Mouse (Mus musculus) midbrain, embryonic 10.5 days (tissue): ENCODE measurements at regions not wholly inside any gene's neighbourhood (a gene's known extent, or its start where the extent isn't known, plus 50 kb on each side); places are given as distances from the start of the nearest gene placed in this dataset.

Experiments
- DNase-seq: peaks from one replicate; pipeline ENCODE4 v3.0.0-alpha.2; 2017; ENCODE audit warnings: low spot score
- H3K27ac ChIP-seq: fragments of 300-500 bp; sonication (generic); replicated peaks from 2 replicates; pipeline ENCODE4 v1.5.1; 2016; ENCODE audit warnings: mild to moderate bottlenecking
- H3K27me3 ChIP-seq: fragments of 300-500 bp; sonication (generic); 2 replicates; pipeline ENCODE4 v1.6.1; 2016; ENCODE audit warnings: low read depth, mild to moderate bottlenecking; ENCODE audit not compliant: poor library complexity, severe bottlenecking
- H3K36me3 ChIP-seq: fragments of 300-500 bp; sonication (generic); 2 replicates; pipeline ENCODE4 v1.6.1; 2016; ENCODE audit warnings: mild to moderate bottlenecking, moderate library complexity
- H3K4me1 ChIP-seq: fragments of 300-500 bp; sonication (generic); 2 replicates; pipeline ENCODE4 v1.6.1; 2016
- H3K4me3 ChIP-seq: fragments of 300-500 bp; sonication (generic); 2 replicates; pipeline ENCODE4 v1.5.1; 2016; ENCODE audit warnings: mild to moderate bottlenecking, moderate library complexity
- H3K9me3 ChIP-seq: fragments of 300-500 bp; sonication (generic); replicated peaks from 2 replicates; pipeline ENCODE4 v1.6.1; 2016; ENCODE audit warnings: mild to moderate bottlenecking
- WGBS: fragments of 180-500 bp; shearing (Covaris S2); methylation state at CpG from one replicate; pipeline ENCODE4 v1.1.7; 2016; 5-methylcytosine and 5-hydroxymethylcytosine counted together

DNA sequence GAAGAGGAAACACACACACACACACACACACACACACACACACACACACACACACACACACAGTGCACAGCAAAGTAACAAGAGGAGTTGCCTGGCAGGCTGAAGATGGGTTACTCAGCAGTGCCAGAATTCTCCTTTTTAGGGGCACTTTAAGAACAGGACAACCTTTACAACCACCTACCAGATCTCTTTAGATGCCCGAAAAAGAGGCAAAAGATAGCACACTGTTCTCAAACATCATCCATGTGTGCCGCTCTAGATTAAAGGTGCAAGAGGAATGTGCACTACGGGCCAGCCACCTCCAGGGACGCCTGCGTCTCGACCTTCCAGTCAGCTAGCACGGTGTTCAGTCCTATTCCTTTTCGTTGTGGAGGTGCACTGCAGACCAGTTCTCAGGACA is 247.7 kb downstream of the Ipo11 start:
- no peaks in the 10 kb centered on the region for H3K9me3 ChIP-seq
- no peaks in the 10 kb centered on the region for H3K4me1 ChIP-seq
- H3K36me3 ChIP-seq: no peaks in the 10 kb centered on the region
- no peak for DNase-seq
- H3K27ac ChIP-seq: no peak overlapping the region
- no peak overlapping the region for H3K4me3 ChIP-seq
- WGBS: 91% methylated on average over 8 of the region's 8 CpGs
- H3K27me3 ChIP-seq: no peaks in the 10 kb centered on the region

- WGBS: 83% methylated on average over 5 of the region's 5 CpGs
- H3K4me1 ChIP-seq: no peaks in the 10 kb centered on the region
- H3K36me3 ChIP-seq: no peaks in the 10 kb centered on the region
Measured at GRCm38 (mm10) chr13:106669665-106670064, 267.1 kb downstream of the Ipo11 start.

DNA sequence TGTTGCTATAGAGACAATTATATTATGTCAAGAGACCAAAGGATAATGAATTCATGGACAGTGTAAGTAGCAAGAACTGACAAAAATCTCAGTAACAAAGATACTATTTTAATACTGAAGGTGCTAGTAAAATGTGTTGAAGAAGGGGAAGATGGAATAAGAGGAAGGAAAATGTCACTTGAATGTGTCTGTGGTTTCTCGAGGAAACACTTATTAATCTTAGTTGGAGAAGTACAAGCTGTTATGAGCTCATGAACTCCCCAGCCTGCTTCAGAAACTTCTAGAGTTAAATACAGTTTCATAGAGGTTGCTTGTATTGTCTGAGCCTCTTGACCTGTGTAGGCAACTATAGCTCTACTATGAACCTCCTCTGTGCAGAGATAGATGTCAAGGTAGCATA is 274.6 kb downstream of the Ipo11 start:
- Histone ChIP-seq H3K4me1 (no peaks in the 10 kb centered on the region), H3K4me3 (no peak overlapping the region), H3K9me3 (no peaks in the 10 kb centered on the region), H3K36me3 (no peaks in the 10 kb centered on the region), H3K27ac (no peak overlapping the region), H3K27me3 (no peaks in the 10 kb centered on the region)
- 91% methylated on average over 1 of the region's 1 CpGs for WGBS
- DNase-seq: no peak

More at GRCm38 (mm10) chr13:106669665-106670064, 267.1 kb downstream of the Ipo11 start:
- DNase-seq: no peak
- Histone ChIP-seq H3K4me3 (no peak overlapping the region), H3K27me3 (no peaks in the 10 kb centered on the region), H3K9me3 (no peaks in the 10 kb centered on the region), H3K27ac (no peak overlapping the region)

DNA sequence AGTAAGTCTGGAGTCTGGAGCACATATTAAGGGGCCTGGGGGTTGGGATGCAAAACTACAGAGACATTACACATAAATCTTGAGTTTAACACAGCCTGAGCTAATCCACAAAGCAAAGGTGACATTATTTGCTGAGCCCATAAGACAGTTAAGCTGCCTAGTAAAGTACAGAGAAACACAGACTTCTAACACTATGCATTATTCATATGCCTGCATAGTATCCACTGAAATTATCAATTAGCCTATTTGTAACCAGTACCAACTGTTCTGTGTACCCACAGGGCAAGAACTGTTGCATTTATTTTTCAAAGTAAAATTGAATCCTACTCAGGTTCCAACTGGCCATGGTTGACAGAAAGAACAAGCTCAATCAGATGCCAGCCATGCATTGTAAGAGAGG is 287.4 kb downstream of the Ipo11 start:
- DNase-seq: no peak
- H3K27me3 ChIP-seq: no peaks in the 10 kb centered on the region
- no peak overlapping the region for H3K27ac ChIP-seq
- no peaks in the 10 kb centered on the region for H3K9me3 ChIP-seq
- H3K4me3 ChIP-seq: no peak overlapping the region
- no peaks in the 10 kb centered on the region for H3K36me3 ChIP-seq
- H3K4me1 ChIP-seq: no peaks in the 10 kb centered on the region

DNA sequence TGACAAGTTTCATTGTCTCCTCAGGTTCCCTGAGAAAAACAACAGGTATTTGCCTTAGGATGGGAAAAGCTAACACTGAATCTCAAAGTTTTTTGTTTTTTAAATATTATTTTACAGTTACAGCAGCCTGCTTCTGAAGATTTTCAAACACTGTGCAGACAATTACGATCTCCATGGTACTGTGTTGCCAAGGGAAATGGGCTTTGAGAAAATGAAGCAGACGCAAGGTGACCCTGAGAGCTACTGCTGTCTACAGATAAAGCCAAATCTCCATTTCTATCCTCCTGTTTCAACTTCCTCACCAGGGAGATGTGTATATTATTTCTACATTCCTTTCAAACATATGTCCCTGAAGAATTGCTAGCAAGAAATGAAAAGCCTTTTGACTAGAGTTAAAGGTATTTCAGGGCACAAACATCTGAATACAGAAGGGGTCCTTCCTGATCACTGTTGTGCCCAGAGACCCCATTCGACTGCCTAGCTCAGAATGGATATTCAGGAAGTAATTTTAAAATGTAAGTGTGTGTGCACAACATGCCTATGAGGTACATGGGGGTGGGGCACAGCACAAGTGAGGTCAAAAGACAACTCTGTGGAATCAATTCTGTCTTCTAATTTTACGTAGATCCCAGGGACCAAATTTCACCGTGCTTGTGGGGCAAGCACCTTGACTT is 293.3 kb downstream of the Ipo11 start:
- H3K9me3 ChIP-seq: no peaks in the 10 kb centered on the region
- WGBS: 88% methylated on average over 5 of the region's 5 CpGs
- no peak overlapping the region for H3K4me3 ChIP-seq
- no peaks in the 10 kb centered on the region for H3K27me3 ChIP-seq
- DNase-seq: no peak
- H3K27ac ChIP-seq: no peak overlapping the region
- no peaks in the 10 kb centered on the region for H3K4me1 ChIP-seq
- no peaks in the 10 kb centered on the region for H3K36me3 ChIP-seq

- no peaks in the 10 kb centered on the region for H3K27me3 ChIP-seq
- H3K36me3 ChIP-seq: no peaks in the 10 kb centered on the region
- no peak for DNase-seq
- 82% methylated on average over 7 of the region's 7 CpGs for WGBS
- H3K4me3 ChIP-seq: no peak overlapping the region
- H3K4me1 ChIP-seq: no peaks in the 10 kb centered on the region
- H3K27ac ChIP-seq: no peak overlapping the region
- no peaks in the 10 kb centered on the region for H3K9me3 ChIP-seq
Measured at GRCm38 (mm10) chr13:106638706-106639385, 297.9 kb downstream of the Ipo11 start.

- Histone ChIP-seq H3K9me3 (no peaks in the 10 kb centered on the region), H3K36me3 (no peaks in the 10 kb centered on the region), H3K4me1 (no peaks in the 10 kb centered on the region), H3K4me3 (no peak overlapping the region), H3K27me3 (no peaks in the 10 kb centered on the region), H3K27ac (no peak overlapping the region)
- 83% methylated on average over 2 of the region's 2 CpGs for WGBS
- DNase-seq: no peak
Measured at GRCm38 (mm10) chr13:106591729-106592128, 345.0 kb downstream of the Ipo11 start.

DNA sequence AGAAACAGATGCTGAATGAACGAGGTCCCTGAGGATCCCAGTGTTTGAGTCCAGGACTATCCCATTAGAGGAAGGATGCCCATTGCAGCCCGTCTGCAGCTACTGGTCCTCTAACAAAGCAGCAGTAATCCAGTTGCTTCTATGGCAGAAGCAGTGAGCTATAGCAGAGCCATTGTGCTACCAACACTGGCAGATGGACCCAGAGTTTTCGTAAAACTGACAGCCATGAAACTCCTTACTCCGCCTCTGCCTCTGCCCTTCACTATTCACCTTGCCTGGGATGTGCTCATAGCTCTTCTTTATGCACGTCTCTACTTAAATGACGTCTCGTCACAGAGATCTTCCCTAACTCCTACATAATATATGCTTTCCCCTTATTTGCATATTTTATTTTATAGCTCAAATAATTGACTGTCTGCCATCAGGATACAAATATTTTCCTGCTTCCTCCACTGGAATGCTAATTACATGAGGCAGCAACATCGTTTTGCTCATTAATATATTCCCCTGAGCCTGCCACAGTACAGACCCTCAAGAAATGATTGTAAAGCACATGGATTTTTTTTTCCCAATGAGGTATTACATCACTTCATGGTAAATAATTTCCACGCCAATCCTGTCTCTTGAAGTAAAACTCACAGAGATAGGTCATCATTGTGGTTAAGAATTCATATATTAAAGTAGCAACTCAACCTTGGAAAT is 368.9 kb downstream of the Ipo11 start:
- Histone ChIP-seq H3K4me1 (no peaks in the 10 kb centered on the region), H3K36me3 (no peaks in the 10 kb centered on the region), H3K4me3 (no peak overlapping the region), H3K27me3 (no peaks in the 10 kb centered on the region), H3K27ac (no peak overlapping the region), H3K9me3 (no peaks in the 10 kb centered on the region)
- no peak for DNase-seq
- 78% methylated on average over 9 of the region's 9 CpGs for WGBS

GRCm38 (mm10) chr13:106562588-106562987 is 374.2 kb downstream of the Ipo11 start:
- no peak overlapping the region for H3K4me3 ChIP-seq
- no peaks in the 10 kb centered on the region for H3K36me3 ChIP-seq
- no peak for DNase-seq
- no peaks in the 10 kb centered on the region for H3K4me1 ChIP-seq
- no peaks in the 10 kb centered on the region for H3K27me3 ChIP-seq
- no peak overlapping the region for H3K27ac ChIP-seq
- 77% methylated on average over 1 of the region's 1 CpGs for WGBS
- no peaks in the 10 kb centered on the region for H3K9me3 ChIP-seq

DNA sequence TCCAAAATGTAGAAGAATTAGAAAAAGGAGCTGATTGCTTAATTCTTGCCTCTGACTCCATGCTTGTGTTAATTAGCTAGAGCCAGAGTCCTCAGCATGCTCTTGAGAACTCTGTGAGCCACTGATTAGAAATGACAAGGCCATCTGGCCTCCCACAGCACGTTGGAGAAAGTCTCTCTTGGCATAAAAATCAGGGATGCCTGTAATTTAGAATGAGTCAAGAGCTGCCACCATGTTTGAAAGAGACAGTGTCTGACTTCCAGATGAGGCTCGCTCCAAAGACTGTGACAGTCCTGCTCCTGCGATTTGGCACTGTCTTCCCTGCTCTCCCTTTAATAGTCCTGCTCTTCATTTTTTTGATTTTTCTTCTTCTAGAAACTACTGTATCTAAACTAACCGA is 374.6 kb downstream of the Ipo11 start:
- 71% methylated on average over 4 of the region's 4 CpGs for WGBS

GRCm38 (mm10) chr13:106525406-106526206 is 411.2 kb downstream of the Ipo11 start:
- no peaks in the 10 kb centered on the region for H3K27me3 ChIP-seq
- no peaks in the 10 kb centered on the region for H3K36me3 ChIP-seq
- H3K27ac ChIP-seq: no peak overlapping the region
- no peaks in the 10 kb centered on the region for H3K9me3 ChIP-seq
- no peaks in the 10 kb centered on the region for H3K4me1 ChIP-seq
- no peak overlapping the region for H3K4me3 ChIP-seq
- no peak for DNase-seq
- 84% methylated on average over 11 of the region's 11 CpGs for WGBS

More for the DNA sequence above, 374.6 kb downstream of the Ipo11 start:
- Histone ChIP-seq H3K4me3 (no peak overlapping the region), H3K27ac (no peak overlapping the region), H3K27me3 (no peaks in the 10 kb centered on the region), H3K36me3 (no peaks in the 10 kb centered on the region), H3K9me3 (no peaks in the 10 kb centered on the region), H3K4me1 (no peaks in the 10 kb centered on the region)
- DNase-seq: no peak

GRCm38 (mm10) chr13:106514510-106515169 is 422.1 kb downstream of the Ipo11 start:
- DNase-seq: no peak
- Histone ChIP-seq H3K36me3 (no peaks in the 10 kb centered on the region), H3K27me3 (no peaks in the 10 kb centered on the region), H3K9me3 (no peaks in the 10 kb centered on the region), H3K4me3 (no peak overlapping the region), H3K4me1 (no peaks in the 10 kb centered on the region), H3K27ac (no peak overlapping the region)
- WGBS: 84% methylated on average over 5 of the region's 5 CpGs
